Mouse (Mus musculus) C2C12 (cell line): Measurements from ENCODE around the gene Meis2. TPM values are rescaled to one million over a fixed set of nuclear protein-coding genes. Genes with fewer than 3 reads are reported as not detected.

Source experiments
- H3K27me3 ChIP-seq: one replicate; pipeline ENCODE4 v1.6.1; 2011; ENCODE audit not compliant: control insufficient read depth, insufficient read depth, insufficient read length
- H3K36me3 ChIP-seq: one replicate; pipeline ENCODE4 v1.6.1; 2011; ENCODE audit not compliant: control insufficient read depth, insufficient read depth
- H3K4me3 ChIP-seq: one replicate; pipeline ENCODE4 v1.5.1; 2011; ENCODE audit warnings: mild to moderate bottlenecking, control low read depth; ENCODE audit not compliant: poor library complexity, insufficient read depth, severe bottlenecking
- H3K79me2 ChIP-seq: one replicate; pipeline ENCODE4 v1.6.1; 2011; ENCODE audit not compliant: control insufficient read depth, insufficient read depth
- H3K79me3 ChIP-seq: one replicate; pipeline ENCODE4 v1.6.1; 2011; ENCODE audit warnings: low read depth, control low read depth
- H3ac ChIP-seq: one replicate; pipeline ENCODE3; 2011; ENCODE audit warnings: low read depth; ENCODE audit not compliant: control insufficient read depth, insufficient read length
- CEBPB ChIP-seq: IDR thresholded peaks from one replicate; pipeline ENCODE4 v1.6.1; 2011; ENCODE audit warnings: low read depth, mild to moderate bottlenecking, control low read depth, moderate library complexity
- CTCF ChIP-seq: IDR thresholded peaks from one replicate; pipeline ENCODE4 v1.5.1; 2011; ENCODE audit not compliant: control insufficient read depth, insufficient read depth, insufficient read length
- FOSL1 ChIP-seq: IDR thresholded peaks from one replicate; pipeline ENCODE4 v1.8.0; 2011; ENCODE audit warnings: mild to moderate bottlenecking, low read length; ENCODE audit not compliant: poor library complexity, insufficient read depth, severe bottlenecking
- MAX ChIP-seq: IDR thresholded peaks from one replicate; pipeline ENCODE4 v1.6.1; 2011; ENCODE audit warnings: mild to moderate bottlenecking, control low read depth
- MYOD1 ChIP-seq: IDR thresholded peaks from one replicate; pipeline ENCODE4 v1.6.1; 2011; ENCODE audit warnings: low read depth; ENCODE audit not compliant: control insufficient read depth, insufficient read length
- MYOG ChIP-seq: IDR thresholded peaks from one replicate; pipeline ENCODE4 v1.6.1; 2011; ENCODE audit not compliant: control insufficient read depth, insufficient read length; ENCODE audit errors: extremely low read depth
- USF1 ChIP-seq: IDR thresholded peaks from one replicate; pipeline ENCODE4 v1.6.1; 2011; ENCODE audit warnings: low read depth, mild to moderate bottlenecking, control low read depth, moderate library complexity
- polyA plus RNA-seq: library from polyadenylated mRNA; unstranded; fragments of >200 nt; fragmentation: generic; extraction: Trizol; gene quantifications from one replicate; pipeline ENCODE4 v1.2.1, GENCODE M21; 2012; ENCODE audit warnings: missing spikeins

The Meis2 gene
- polyA plus RNA-seq, 1 experiment = 16.3 TPM

- TF ChIP-seq USF1 = no peak
- no peak for TF ChIP-seq FOSL1
- no peak for TF ChIP-seq CEBPB
- TF ChIP-seq MAX = no peak
- no peak for TF ChIP-seq MYOG
- TF ChIP-seq MYOD1 = no peak
- no peak for TF ChIP-seq CTCF
- no peak overlapping the region for H3ac ChIP-seq
- no peaks in the 10 kb centered on the region for H3K79me2 ChIP-seq
- no peak overlapping the region for H3K4me3 ChIP-seq
- H3K36me3 ChIP-seq = peaks cover 5% of the 10 kb centered on the region
- no peaks in the 10 kb centered on the region for H3K79me3 ChIP-seq
- no peaks in the 10 kb centered on the region for H3K27me3 ChIP-seq
Observed at GRCm38 (mm10) chr2:116078841-116079240, 13.2 kb upstream of the Meis2 start.

DNA sequence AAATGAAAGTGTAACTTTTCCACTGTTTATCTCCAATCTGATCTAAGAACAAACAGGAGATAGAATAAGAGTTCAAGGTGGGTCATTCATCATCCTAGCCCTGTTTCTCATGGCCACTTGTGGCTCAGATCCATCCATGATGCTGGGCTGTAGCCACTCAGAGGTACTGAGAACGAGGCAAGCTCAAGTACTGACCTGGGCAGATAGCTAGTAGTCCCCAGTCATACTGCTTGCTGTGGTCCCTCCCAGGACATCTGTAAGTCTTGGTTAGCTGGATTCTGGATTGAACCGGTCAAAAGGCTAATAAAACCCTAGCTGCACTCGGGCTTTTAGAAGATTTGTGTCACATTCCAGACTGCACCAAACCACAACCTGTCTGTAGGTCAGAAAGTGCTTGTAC lies 12.1 kb upstream of the Meis2 start:
- no peak overlapping the region for H3K4me3 ChIP-seq
- H3K79me2 ChIP-seq = no peaks in the 10 kb centered on the region
- no peak overlapping the region for H3ac ChIP-seq
- peaks cover 9% of the 10 kb centered on the region for H3K36me3 ChIP-seq
- H3K27me3 ChIP-seq = no peaks in the 10 kb centered on the region
- no peaks in the 10 kb centered on the region for H3K79me3 ChIP-seq
- no peak for TF ChIP-seq USF1
- TF ChIP-seq CEBPB = no peak
- TF ChIP-seq MYOG = no peak
- no peak for TF ChIP-seq MAX
- no peak for TF ChIP-seq CTCF

DNA sequence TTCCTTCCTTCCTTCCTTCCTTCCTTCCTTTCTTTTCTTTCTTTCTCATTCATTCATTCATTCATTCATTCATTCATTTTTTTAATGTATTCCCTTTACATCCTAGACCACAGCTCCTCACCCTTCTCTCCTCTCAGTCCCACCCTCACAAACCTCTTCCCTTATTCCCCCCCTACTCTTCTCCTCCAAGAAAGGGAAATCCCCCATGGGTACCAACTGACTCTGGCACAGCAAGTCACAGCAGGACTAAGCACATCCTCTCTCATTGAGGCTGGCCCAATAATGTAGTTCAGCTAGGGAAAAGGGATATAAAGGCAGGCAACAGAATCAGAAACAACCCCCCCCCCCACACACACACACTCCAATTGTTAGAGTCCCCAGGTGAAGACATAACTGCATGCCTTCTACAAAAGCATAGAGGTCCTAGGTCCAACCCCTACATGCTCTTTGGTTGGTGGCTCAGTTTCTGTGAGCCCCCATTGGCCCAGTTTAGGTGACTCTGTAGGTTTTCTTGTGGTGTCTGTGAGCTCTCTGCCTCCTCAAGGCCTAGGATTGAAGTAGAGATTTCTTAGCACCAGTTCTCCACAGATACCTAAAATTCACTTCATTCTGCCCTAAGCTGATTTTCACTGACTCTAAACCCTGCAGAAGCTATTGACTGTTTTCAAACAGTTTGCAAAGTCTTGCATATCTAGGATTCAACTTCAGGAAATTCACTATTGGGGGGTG lies 11.3 kb upstream of the Meis2 start:
- TF ChIP-seq CTCF = no peak
- TF ChIP-seq MYOD1 = no peak
- TF ChIP-seq MYOG = no peak
- no peak for TF ChIP-seq CEBPB
- TF ChIP-seq FOSL1 = no peak
- Histone ChIP-seq H3K79me2 (no peaks in the 10 kb centered on the region), H3K36me3 (peaks cover 9% of the 10 kb centered on the region), H3ac (no peak overlapping the region), H3K4me3 (no peak overlapping the region), H3K79me3 (no peaks in the 10 kb centered on the region), H3K27me3 (no peaks in the 10 kb centered on the region)

DNA sequence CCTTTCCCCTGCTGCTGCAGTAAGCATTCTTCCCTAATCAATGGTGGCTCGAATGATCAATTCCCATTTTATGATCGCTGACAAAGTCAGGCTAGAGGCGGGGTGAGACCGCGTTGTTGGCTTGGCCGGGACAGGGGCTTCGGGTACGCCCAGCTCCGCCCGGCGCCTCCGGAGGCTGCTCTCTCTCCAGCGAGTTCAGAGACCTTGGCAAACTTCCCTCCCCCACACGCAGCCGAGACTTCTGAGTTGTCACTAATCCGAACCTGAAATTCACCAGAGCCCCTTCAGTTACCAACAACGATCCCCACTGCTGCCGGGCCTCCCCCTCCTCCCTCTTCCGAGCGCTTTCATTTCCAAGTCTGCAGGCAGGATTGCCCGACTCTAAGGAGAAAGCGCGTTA lies 10.3 kb upstream of the Meis2 start:
- H3K36me3 ChIP-seq = peaks cover 9% of the 10 kb centered on the region
- H3ac ChIP-seq = no peak overlapping the region
- H3K27me3 ChIP-seq = no peaks in the 10 kb centered on the region
- TF ChIP-seq MYOD1 = no peak
- no peak for TF ChIP-seq MYOG
- no peak for TF ChIP-seq CEBPB
- TF ChIP-seq USF1 = no peak
- no peak for TF ChIP-seq MAX
- TF ChIP-seq FOSL1 = no peak
- no peak for TF ChIP-seq CTCF
- no peaks in the 10 kb centered on the region for H3K79me3 ChIP-seq
- H3K4me3 ChIP-seq = no peak overlapping the region
- H3K79me2 ChIP-seq = no peaks in the 10 kb centered on the region

- H3K27me3 ChIP-seq = no peaks in the 10 kb centered on the region
- no peak for TF ChIP-seq USF1
- TF ChIP-seq FOSL1 = no peak
Observed at GRCm38 (mm10) chr2:116075477-116075876, 9.8 kb upstream of the Meis2 start.

GRCm38 (mm10) chr2:116074726-116075440 lies 9.2 kb upstream of the Meis2 start:
- H3ac ChIP-seq = no peak overlapping the region
- no peak for TF ChIP-seq MYOG
- no peak for TF ChIP-seq MAX
- TF ChIP-seq MYOD1 = no peak
- no peak for TF ChIP-seq USF1
- no peak for TF ChIP-seq CEBPB
- TF ChIP-seq CTCF = no peak
- no peak for TF ChIP-seq FOSL1
- no peaks in the 10 kb centered on the region for H3K79me3 ChIP-seq
- H3K27me3 ChIP-seq = no peaks in the 10 kb centered on the region
- H3K4me3 ChIP-seq = no peak overlapping the region
- peaks cover 9% of the 10 kb centered on the region for H3K36me3 ChIP-seq
- H3K79me2 ChIP-seq = no peaks in the 10 kb centered on the region

More at GRCm38 (mm10) chr2:116075477-116075876, 9.8 kb upstream of the Meis2 start:
- Histone ChIP-seq H3K4me3 (no peak overlapping the region), H3K36me3 (peaks cover 9% of the 10 kb centered on the region), H3ac (no peak overlapping the region), H3K79me3 (no peaks in the 10 kb centered on the region), H3K79me2 (no peaks in the 10 kb centered on the region)
